Mouse (Mus musculus): ENCODE measurements around the gene Fkbp8. TPM values are rescaled to one million over a fixed set of nuclear protein-coding genes. Genes with fewer than 3 reads are reported as not detected.

Gene Fkbp8
- polyA plus RNA-seq, 1 experiment: 80.5 TPM

DNA sequence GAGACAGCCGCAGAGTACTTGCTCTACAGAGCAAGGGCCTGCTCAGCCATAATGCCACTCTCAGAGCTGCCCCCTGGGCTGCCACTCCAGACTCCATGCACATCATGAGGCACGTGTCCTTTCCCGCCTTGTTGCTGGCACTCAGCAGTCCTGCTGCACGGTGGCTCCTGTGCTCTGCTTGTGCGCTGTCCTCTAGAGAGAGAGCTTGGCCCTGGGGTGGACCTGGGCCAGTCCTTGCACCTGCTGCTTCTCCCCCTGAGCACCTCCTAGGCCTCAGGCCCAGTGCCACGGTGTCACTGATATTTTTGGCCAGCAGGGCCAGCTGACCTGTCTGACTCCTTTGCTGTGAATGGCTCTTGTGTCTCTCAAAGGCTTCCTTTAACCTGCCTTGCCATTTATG lies 43.5 kb downstream of the Fkbp8 start:
- H3K9ac ChIP-seq (ENCODE audit: low read depth, poor library complexity, severe bottlenecking): no peak overlapping the region
- TF ChIP-seq CTCF (IDR thresholded peaks at IDR 0.05; ENCODE audit: low read depth, low read length): no peak
- no peak for TF ChIP-seq EP300 (IDR thresholded peaks at IDR 0.05; ENCODE audit: insufficient read depth, low read depth, low read length)
- TF ChIP-seq POLR2A (IDR thresholded peaks at IDR 0.05; ENCODE audit: insufficient read depth, low read length): no peak
- H3K27me3 ChIP-seq (ENCODE audit: control insufficient read depth, insufficient read depth, low read length, poor library complexity, severe bottlenecking): no peaks in the 10 kb centered on the region
- H3K4me1 ChIP-seq (ENCODE audit: control insufficient read depth, insufficient read depth, low read length): no peaks in the 10 kb centered on the region
- no peak overlapping the region for H3K4me3 ChIP-seq (ENCODE audit: low read depth, low read length)
- no peaks in the 10 kb centered on the region for H3K36me3 ChIP-seq (ENCODE audit: control insufficient read depth, insufficient read depth, low read length, poor library complexity, severe bottlenecking)
- no peaks in the 10 kb centered on the region for H3K9me3 ChIP-seq (replicated peaks; ENCODE audit: control insufficient read depth, insufficient read depth, low read length, poor library complexity, severe bottlenecking)
- H3K27ac ChIP-seq (ENCODE audit: insufficient read depth, low read length): no peak overlapping the region

DNA sequence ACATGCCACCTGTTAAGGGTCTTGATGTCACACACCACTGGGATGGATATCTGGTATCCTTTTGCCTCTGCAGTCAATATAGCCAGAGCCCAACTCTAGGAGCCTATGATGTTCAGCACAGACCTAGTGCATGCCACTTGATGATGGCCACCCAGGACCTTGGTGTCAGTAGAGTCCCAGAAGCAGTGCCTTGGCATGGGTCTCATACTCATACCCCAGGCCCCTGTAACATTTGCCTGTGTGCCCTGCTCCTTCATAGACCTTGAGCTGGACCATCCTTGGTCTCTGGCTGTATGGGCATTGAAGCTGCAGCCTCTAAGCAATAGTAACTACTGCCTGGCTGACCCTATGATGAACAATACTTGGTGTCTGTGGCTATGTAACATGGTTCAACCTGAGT lies 46.8 kb downstream of the Fkbp8 start:
- Histone ChIP-seq H3K27me3 (ENCODE audit: control insufficient read depth, insufficient read depth, low read length, poor library complexity, severe bottlenecking) (no peaks in the 10 kb centered on the region), H3K9me3 (replicated peaks; ENCODE audit: control insufficient read depth, insufficient read depth, low read length, poor library complexity, severe bottlenecking) (no peaks in the 10 kb centered on the region), H3K4me3 (ENCODE audit: low read depth, low read length) (no peak overlapping the region), H3K9ac (ENCODE audit: low read depth, poor library complexity, severe bottlenecking) (no peak overlapping the region), H3K27ac (ENCODE audit: insufficient read depth, low read length) (no peak overlapping the region), H3K36me3 (ENCODE audit: control insufficient read depth, insufficient read depth, low read length, poor library complexity, severe bottlenecking) (0 out of 2 replicates have a peak, but pooled peaks cover 3% of the 10 kb centered on the region), H3K4me1 (ENCODE audit: control insufficient read depth, insufficient read depth, low read length) (no peaks in the 10 kb centered on the region)
- TF ChIP-seq POLR2A (IDR thresholded peaks at IDR 0.05; ENCODE audit: insufficient read depth, low read length) (no peak), EP300 (IDR thresholded peaks at IDR 0.05; ENCODE audit: insufficient read depth, low read depth, low read length) (no peak), CTCF (IDR thresholded peaks at IDR 0.05; ENCODE audit: low read depth, low read length) (no peak)

DNA sequence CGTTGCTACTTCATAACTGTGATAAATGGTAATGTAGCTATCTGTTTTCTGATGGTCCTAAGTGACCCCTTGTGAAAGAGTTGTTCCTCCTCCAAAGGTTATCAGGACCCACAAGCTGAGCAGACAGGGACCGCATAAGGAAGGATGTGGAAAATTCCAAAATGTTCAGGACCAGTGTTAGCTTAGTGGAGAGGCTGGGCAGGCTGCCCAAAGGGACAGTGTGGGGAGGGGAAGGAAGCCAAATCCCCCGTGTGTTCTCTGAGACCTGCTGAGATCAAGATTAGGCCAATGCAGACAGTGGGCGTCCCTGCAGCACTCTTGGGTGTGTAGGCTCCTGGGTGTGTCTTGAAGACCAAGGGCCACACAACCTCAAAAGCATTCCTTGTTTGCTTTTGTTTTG lies 47.4 kb downstream of the Fkbp8 start:
- Histone ChIP-seq H3K4me3 (ENCODE audit: low read depth, low read length) (no peak overlapping the region), H3K9me3 (replicated peaks; ENCODE audit: control insufficient read depth, insufficient read depth, low read length, poor library complexity, severe bottlenecking) (no peaks in the 10 kb centered on the region), H3K9ac (ENCODE audit: low read depth, poor library complexity, severe bottlenecking) (no peak overlapping the region), H3K27me3 (ENCODE audit: control insufficient read depth, insufficient read depth, low read length, poor library complexity, severe bottlenecking) (no peaks in the 10 kb centered on the region), H3K36me3 (ENCODE audit: control insufficient read depth, insufficient read depth, low read length, poor library complexity, severe bottlenecking) (0 out of 2 replicates have a peak, but pooled peaks cover 3% of the 10 kb centered on the region), H3K4me1 (ENCODE audit: control insufficient read depth, insufficient read depth, low read length) (no peaks in the 10 kb centered on the region), H3K27ac (ENCODE audit: insufficient read depth, low read length) (no peak overlapping the region)
- no peak for TF ChIP-seq POLR2A (IDR thresholded peaks at IDR 0.05; ENCODE audit: insufficient read depth, low read length)
- TF ChIP-seq EP300 (IDR thresholded peaks at IDR 0.05; ENCODE audit: insufficient read depth, low read depth, low read length): no peak

DNA sequence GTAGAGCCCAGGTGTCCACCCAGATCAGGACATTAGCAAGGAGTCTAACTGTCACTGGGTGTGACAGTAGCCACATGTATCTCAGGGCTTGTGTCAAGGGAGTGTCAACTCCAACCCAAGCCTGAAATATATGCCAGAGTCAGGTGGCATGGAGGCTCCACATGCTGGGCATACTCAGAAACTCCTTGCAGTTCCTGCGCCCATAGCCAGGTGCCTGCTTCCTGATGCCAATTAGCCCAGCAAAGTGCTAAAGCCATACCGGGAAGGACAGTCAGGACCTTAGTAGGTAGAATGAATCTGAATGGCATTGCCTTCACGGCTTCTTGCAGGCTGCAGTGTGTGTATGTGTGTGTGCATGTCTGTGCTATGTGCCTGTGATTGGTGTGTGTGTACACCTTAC lies 49.7 kb downstream of the Fkbp8 start:
- Histone ChIP-seq H3K27ac (ENCODE audit: insufficient read depth, low read length) (no peak overlapping the region), H3K27me3 (ENCODE audit: control insufficient read depth, insufficient read depth, low read length, poor library complexity, severe bottlenecking) (no peaks in the 10 kb centered on the region), H3K36me3 (ENCODE audit: control insufficient read depth, insufficient read depth, low read length, poor library complexity, severe bottlenecking) (peaks cover 11% of the 10 kb centered on the region), H3K9me3 (replicated peaks; ENCODE audit: control insufficient read depth, insufficient read depth, low read length, poor library complexity, severe bottlenecking) (no peaks in the 10 kb centered on the region), H3K4me3 (ENCODE audit: low read depth, low read length) (no peak overlapping the region), H3K4me1 (ENCODE audit: control insufficient read depth, insufficient read depth, low read length) (no peaks in the 10 kb centered on the region), H3K9ac (ENCODE audit: low read depth, poor library complexity, severe bottlenecking) (no peak overlapping the region)
- TF ChIP-seq EP300 (IDR thresholded peaks at IDR 0.05; ENCODE audit: insufficient read depth, low read depth, low read length) (no peak), POLR2A (IDR thresholded peaks at IDR 0.05; ENCODE audit: insufficient read depth, low read length) (no peak), CTCF (IDR thresholded peaks at IDR 0.05; ENCODE audit: low read depth, low read length) (no peak)

DNA sequence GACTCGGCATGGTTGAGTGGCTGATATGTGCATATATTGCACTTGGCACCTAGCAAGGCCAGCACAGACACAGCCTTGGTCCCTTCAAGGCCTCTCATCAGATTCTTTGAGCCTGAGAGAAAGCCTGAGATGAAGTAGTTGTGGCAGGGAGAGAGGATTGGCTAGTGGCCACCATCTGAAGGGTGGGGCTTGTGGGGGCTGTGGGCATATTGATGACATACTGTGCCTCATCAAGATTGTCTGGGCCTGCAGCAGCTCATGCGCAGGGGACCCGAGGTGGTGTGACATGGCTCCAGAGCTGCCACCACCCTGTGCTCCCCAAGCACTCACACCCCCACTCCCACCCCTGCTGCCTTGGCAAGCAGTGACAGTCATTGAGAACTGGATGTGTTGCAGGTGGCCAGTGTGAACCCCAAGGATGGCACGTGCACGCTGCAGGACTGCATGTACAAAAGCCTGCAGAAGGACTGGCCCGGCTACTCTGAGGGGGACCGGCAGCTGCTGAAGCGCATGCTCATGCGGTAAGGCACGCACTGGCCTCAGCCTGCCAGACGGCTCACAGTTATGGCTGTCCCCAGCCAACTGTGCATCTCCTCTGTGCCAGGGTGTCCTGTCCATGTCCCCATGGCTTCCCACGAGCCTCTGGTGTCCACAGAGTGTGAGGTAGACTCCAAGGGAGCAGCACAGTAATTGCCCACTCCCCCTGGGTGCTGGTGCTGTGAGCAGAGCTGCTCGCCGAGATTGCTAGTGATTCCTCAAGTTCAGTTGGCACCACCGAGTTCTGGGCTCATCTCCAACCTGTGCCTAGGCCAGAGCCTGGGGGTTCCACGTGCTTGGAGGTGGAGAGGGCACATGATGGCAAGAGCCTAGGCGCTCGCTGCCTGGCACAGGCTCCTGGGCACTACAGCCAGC lies 56.2 kb downstream of the Fkbp8 start:
- TF ChIP-seq POLR2A (IDR thresholded peaks at IDR 0.05; ENCODE audit: insufficient read depth, low read length) (no peak), EP300 (IDR thresholded peaks at IDR 0.05; ENCODE audit: insufficient read depth, low read depth, low read length) (no peak), CTCF (IDR thresholded peaks at IDR 0.05; ENCODE audit: low read depth, low read length) (no peak)
- no peaks in the 10 kb centered on the region for H3K9me3 ChIP-seq (replicated peaks; ENCODE audit: control insufficient read depth, insufficient read depth, low read length, poor library complexity, severe bottlenecking)
- no peak overlapping the region for H3K4me3 ChIP-seq (ENCODE audit: low read depth, low read length)
- no peaks in the 10 kb centered on the region for H3K4me1 ChIP-seq (ENCODE audit: control insufficient read depth, insufficient read depth, low read length)
- H3K27ac ChIP-seq (ENCODE audit: insufficient read depth, low read length): peak overlapping the region; percentile 16; the same call in 1 of the 2 replicates
- H3K9ac ChIP-seq (ENCODE audit: low read depth, poor library complexity, severe bottlenecking): no peak overlapping the region
- peaks cover 18% of the 10 kb centered on the region for H3K36me3 ChIP-seq (ENCODE audit: control insufficient read depth, insufficient read depth, low read length, poor library complexity, severe bottlenecking)
- H3K27me3 ChIP-seq (ENCODE audit: control insufficient read depth, insufficient read depth, low read length, poor library complexity, severe bottlenecking): no peaks in the 10 kb centered on the region

- Histone ChIP-seq H3K4me3 (ENCODE audit: low read depth, low read length) (no peak overlapping the region), H3K9ac (ENCODE audit: low read depth, poor library complexity, severe bottlenecking) (no peak overlapping the region), H3K27ac (ENCODE audit: insufficient read depth, low read length) (peak overlapping the region; percentile 4), H3K4me1 (ENCODE audit: control insufficient read depth, insufficient read depth, low read length) (no peaks in the 10 kb centered on the region), H3K27me3 (ENCODE audit: control insufficient read depth, insufficient read depth, low read length, poor library complexity, severe bottlenecking) (no peaks in the 10 kb centered on the region), H3K9me3 (replicated peaks; ENCODE audit: control insufficient read depth, insufficient read depth, low read length, poor library complexity, severe bottlenecking) (no peaks in the 10 kb centered on the region), H3K36me3 (ENCODE audit: control insufficient read depth, insufficient read depth, low read length, poor library complexity, severe bottlenecking) (peaks cover 18% of the 10 kb centered on the region)
- TF ChIP-seq EP300 (IDR thresholded peaks at IDR 0.05; ENCODE audit: insufficient read depth, low read depth, low read length) (no peak), POLR2A (IDR thresholded peaks at IDR 0.05; ENCODE audit: insufficient read depth, low read length) (no peak), CTCF (IDR thresholded peaks at IDR 0.05; ENCODE audit: low read depth, low read length) (no peak)
Measured at GRCm38 (mm10) chr8:70584606-70585257, 57.2 kb downstream of the Fkbp8 start.

Other genes starting within 250 kb of the Fkbp8 start
- 37.9 and 40.0 TPM in 2 replicates for gene Homer3, start 244.9 kb upstream of the Fkbp8 start, polyA plus RNA-seq (2011; ENCODE audit: insufficient read depth, insufficient read length, low read depth, missing spikeins)
- gene Ddx49, start 225.2 kb upstream of the Fkbp8 start, polyA plus RNA-seq (2011; ENCODE audit: insufficient read depth, insufficient read length, low read depth, missing spikeins): 45.3 and 50.5 TPM in 2 replicates
- gene Cope, start 225.2 kb upstream of the Fkbp8 start, polyA plus RNA-seq (2011; ENCODE audit: insufficient read depth, insufficient read length, low read depth, missing spikeins): 115 and 117 TPM in 2 replicates
- gene Cers1, start 211.9 kb upstream of the Fkbp8 start, polyA plus RNA-seq (2011; ENCODE audit: insufficient read depth, insufficient read length, low read depth, missing spikeins): 3.4 and 3.8 TPM in 2 replicates
- gene Gdf1, start 197.9 kb upstream of the Fkbp8 start, polyA plus RNA-seq (2011; ENCODE audit: insufficient read depth, insufficient read length, low read depth, missing spikeins): 1.0 TPM in 1 of 2 replicates, not detected in the other
- gene Upf1, start 174.4 kb upstream of the Fkbp8 start, polyA plus RNA-seq (2011; ENCODE audit: insufficient read depth, insufficient read length, low read depth, missing spikeins): 46.3 and 50.1 TPM in 2 replicates
- gene Comp, start 154.2 kb upstream of the Fkbp8 start, polyA plus RNA-seq (2011; ENCODE audit: insufficient read depth, insufficient read length, low read depth, missing spikeins): 1.4 and 2.0 TPM in 2 replicates
- 7.7 and 9.6 TPM in 2 replicates for gene Crtc1, start 88.1 kb upstream of the Fkbp8 start, polyA plus RNA-seq (2011; ENCODE audit: insufficient read depth, insufficient read length, low read depth, missing spikeins)
- gene Klhl26, start 50.8 kb upstream of the Fkbp8 start, polyA plus RNA-seq (2011; ENCODE audit: insufficient read depth, insufficient read length, low read depth, missing spikeins): 27.4 and 33.7 TPM in 2 replicates
- gene Tmem59l, start 40.4 kb upstream of the Fkbp8 start, polyA plus RNA-seq (2011; ENCODE audit: insufficient read depth, insufficient read length, low read depth, missing spikeins): 3.3 and 4.2 TPM in 2 replicates
- 6.1 and 7.5 TPM in 2 replicates for gene Crlf1, start 34.6 kb upstream of the Fkbp8 start, polyA plus RNA-seq (2011; ENCODE audit: insufficient read depth, insufficient read length, low read depth, missing spikeins)
- gene Rex1bd, start 21.0 kb upstream of the Fkbp8 start, polyA plus RNA-seq (2011; ENCODE audit: insufficient read depth, insufficient read length, low read depth, missing spikeins): 40.0 and 43.7 TPM in 2 replicates
- 1,157 and 1,272 TPM in 2 replicates for gene Uba52, start 16.9 kb upstream of the Fkbp8 start, polyA plus RNA-seq (2011; ENCODE audit: insufficient read depth, insufficient read length, low read depth, missing spikeins)
- gene Kxd1, start 232 bp downstream of the Fkbp8 start, polyA plus RNA-seq (2011; ENCODE audit: insufficient read depth, insufficient read length, low read depth, missing spikeins): 57.4 and 63.5 TPM in 2 replicates
- 12.4 and 13.2 TPM in 2 replicates for gene Ell, start 11.7 kb downstream of the Fkbp8 start, polyA plus RNA-seq (2011; ENCODE audit: insufficient read depth, insufficient read length, low read depth, missing spikeins)
- gene Isyna1, start 66.6 kb downstream of the Fkbp8 start, polyA plus RNA-seq (2011; ENCODE audit: insufficient read depth, insufficient read length, low read depth, missing spikeins): 61.5 and 72.3 TPM in 2 replicates
- gene Ssbp4, start 81.1 kb downstream of the Fkbp8 start, polyA plus RNA-seq (2011; ENCODE audit: insufficient read depth, insufficient read length, low read depth, missing spikeins): 49.9 and 50.2 TPM in 2 replicates
- gene Lrrc25, start 88.4 kb downstream of the Fkbp8 start, polyA plus RNA-seq (2011; ENCODE audit: insufficient read depth, insufficient read length, low read depth, missing spikeins): not detected in 2 replicates
- 1.9 and 2.1 TPM in 2 replicates for gene Gdf15, start 104.7 kb downstream of the Fkbp8 start, polyA plus RNA-seq (2011; ENCODE audit: insufficient read depth, insufficient read length, low read depth, missing spikeins)
- 30.2 and 44.4 TPM in 2 replicates for gene Pgpep1, start 132.7 kb downstream of the Fkbp8 start, polyA plus RNA-seq (2011; ENCODE audit: insufficient read depth, insufficient read length, low read depth, missing spikeins)
- 211 TPM in 2 replicates for gene Lsm4, start 145.5 kb downstream of the Fkbp8 start, polyA plus RNA-seq (2011; ENCODE audit: insufficient read depth, insufficient read length, low read depth, missing spikeins)
- gene Jund, start 171.2 kb downstream of the Fkbp8 start, polyA plus RNA-seq (2011; ENCODE audit: insufficient read depth, insufficient read length, low read depth, missing spikeins): 56.6 and 66.4 TPM in 2 replicates
- gene Iqcn, start 175.7 kb downstream of the Fkbp8 start, polyA plus RNA-seq (2011; ENCODE audit: insufficient read depth, insufficient read length, low read depth, missing spikeins): not detected in 2 replicates
- gene Gm3336, start 190.8 kb downstream of the Fkbp8 start, polyA plus RNA-seq (2011; ENCODE audit: insufficient read depth, insufficient read length, low read depth, missing spikeins): 0.99 and 2.5 TPM in 2 replicates
- gene Pde4c, start 196.0 kb downstream of the Fkbp8 start, polyA plus RNA-seq (2011; ENCODE audit: insufficient read depth, insufficient read length, low read depth, missing spikeins): 1.9 and 2.3 TPM in 2 replicates
- 6.2 and 6.3 TPM in 2 replicates for gene Rab3a, start 227.0 kb downstream of the Fkbp8 start, polyA plus RNA-seq (2011; ENCODE audit: insufficient read depth, insufficient read length, low read depth, missing spikeins)
- gene Mpv17l2, start 233.2 kb downstream of the Fkbp8 start, polyA plus RNA-seq (2011; ENCODE audit: insufficient read depth, insufficient read length, low read depth, missing spikeins): 17.7 and 19.1 TPM in 2 replicates
- gene Pik3r2, start 249.0 kb downstream of the Fkbp8 start, polyA plus RNA-seq (2011; ENCODE audit: insufficient read depth, insufficient read length, low read depth, missing spikeins): 20.1 and 25.1 TPM in 2 replicates

All from ES-Bruce4 (cell line).